Mouse (Mus musculus): ENCODE data around the gene Clic1.
"Not testable (repeated sequence)": the region's sequence is repeated elsewhere in the genome, so short reads cannot be mapped to it uniquely, and the experiment has no call there.

Gene Clic1

DNA sequence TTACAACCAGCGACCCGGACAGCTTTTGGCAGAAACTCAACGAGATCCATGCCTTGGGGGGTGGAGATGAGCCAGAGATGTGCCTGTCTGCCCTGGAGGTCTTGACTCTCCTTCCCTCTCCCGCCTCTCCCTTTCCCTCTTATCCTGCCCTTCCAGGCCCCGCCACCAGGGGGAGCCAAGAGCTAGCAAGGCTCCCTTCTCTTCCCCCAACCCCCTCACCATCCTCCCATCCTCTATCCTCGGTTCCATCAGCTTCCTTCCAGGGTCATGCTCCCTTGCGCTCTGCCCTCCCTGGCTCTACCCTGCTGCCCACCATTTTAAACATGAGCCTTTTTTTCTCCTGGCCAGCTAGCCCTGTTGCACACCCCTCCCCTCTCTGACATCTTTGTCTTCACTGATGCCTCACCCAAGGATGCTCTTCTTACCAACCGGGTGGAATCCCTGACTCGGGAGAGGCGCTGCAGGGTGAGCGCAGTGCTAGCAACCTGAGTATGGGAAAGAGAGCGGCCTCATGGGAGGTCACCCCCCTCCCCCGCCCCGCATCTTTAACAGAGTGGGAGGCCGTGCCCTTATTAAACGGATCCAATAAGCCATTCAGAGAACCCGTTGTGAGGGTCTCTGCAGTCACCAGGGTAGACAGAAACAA lies 28.5 kb upstream of the Clic1 start:
- DNase-seq (ENCODE audit: low spot score in 2 of 2), result peak; percentile 85 to 86

DNA sequence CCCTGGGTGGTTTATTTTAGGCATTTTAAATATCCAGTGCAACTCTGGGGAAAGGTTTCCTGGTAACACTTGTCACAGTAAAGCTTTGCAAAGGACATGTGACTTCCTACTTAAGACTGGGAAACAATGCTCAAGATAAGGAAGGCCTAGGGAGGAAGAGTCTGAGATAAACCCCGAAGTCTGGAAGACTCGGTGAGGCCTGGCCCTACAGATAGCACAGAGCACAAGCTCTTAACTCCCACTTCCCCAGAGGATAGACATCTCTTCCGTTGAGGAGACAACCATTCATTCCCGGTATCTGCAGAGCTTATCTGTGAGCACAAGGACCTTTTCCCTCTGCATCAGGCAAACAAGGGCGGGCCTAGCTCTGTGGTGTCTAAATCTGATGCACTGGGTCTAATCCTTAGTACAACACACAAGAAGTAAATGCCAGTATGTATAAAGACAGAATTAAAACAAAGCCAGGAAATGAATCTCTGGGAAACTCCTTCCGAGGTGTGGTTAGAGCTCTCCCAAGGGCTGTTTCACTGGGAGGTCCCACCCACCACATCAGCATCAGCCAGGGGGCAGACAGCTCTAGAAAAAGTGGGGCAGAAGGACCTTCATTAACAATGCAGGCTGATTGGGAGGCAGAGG lies 27.8 kb upstream of the Clic1 start:
- peak; percentile 61 to 67 for DNase-seq (ENCODE audit: low spot score in 2 of 2)

DNA sequence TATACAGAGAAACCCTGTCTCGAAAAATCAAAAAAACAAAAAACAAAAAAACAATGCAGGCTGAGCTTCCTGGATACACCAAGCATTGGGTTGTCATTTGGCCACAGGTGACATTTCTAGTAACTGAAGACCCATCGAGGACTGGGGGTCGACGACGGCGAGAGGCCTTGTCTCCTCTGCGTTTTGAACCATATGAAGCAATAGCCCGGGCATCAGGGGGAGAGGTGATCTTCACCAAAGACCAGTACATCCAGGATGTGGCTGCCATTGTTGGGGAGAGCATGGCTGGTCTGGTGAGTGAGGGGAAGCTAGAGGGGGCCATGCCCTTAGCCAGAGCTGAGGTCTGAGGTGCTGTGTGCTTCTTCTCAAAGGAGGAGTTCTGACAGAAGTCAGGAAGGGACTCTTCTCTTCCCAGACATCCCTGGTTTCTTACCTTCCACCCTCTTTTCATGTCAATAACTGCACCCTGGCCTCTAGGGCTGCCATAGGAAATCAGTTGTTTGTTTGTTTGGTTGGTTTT lies 27.2 kb upstream of the Clic1 start:
- no peak for DNase-seq (ENCODE audit: low spot score in 2 of 2)

DNA sequence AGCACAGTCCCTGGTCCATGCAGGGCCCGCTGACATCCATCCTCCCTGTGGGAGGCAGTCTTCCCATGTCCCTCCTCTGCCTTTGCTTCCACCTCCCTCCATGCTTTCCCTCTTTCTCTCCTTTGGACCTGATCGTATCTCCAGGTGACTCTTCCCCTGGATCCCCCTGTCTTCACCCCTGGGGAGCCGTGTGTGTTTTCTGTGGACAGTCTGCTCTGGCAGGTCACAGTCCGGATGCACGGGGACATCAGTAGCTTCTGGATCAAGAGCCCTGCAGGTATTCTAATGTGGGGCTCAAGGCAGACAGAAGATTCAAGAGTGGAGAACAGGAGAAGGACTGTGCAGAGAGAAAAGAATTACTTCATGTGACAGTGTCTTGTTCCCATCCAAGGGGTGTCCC lies 26.5 kb upstream of the Clic1 start:
- DNase-seq (ENCODE audit: low spot score in 2 of 2), result no peak

DNA sequence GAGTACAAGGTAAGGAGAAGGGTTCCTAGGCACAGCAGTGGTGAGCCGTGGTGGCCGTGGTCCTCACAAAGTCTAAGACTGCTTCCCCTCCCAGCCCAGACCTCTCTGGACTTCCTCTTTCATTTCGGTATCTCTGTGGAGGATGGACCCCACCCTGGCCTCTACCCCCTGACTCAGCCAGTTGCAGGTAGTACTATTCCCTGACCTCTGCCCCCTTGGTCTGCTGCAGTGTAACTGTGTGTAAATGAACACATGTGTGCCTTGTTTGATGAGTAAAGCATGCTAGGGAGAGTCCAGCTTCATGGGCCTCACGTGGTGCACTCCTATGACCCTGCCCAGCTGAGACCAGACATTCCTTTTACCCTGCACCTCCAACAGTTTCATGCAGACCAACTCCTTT lies 26.0 kb upstream of the Clic1 start:
- no peak for DNase-seq (ENCODE audit: low spot score in 2 of 2)

DNA sequence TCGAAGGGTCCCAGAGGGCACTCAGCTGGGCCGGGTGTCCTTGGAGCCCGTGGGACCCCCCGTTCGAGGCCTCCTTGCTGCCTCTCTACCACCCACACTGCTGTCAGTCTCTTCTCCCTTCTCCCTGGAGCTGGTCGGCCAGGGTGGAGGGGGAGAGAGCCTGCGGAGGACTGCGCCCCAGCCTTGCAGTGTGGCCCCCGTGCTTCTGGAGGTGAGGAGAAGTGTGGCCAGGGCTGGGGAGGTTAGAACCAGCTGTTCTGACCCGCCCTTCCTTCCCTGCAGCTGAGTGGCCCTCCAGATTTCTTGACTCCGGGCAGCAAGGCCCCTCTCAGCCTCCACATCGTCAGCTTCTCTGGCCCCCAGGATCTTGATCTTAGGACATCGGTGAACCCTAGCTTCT lies 25.5 kb upstream of the Clic1 start:
- DNase-seq (ENCODE audit: low spot score in 2 of 2), result no peak

DNA sequence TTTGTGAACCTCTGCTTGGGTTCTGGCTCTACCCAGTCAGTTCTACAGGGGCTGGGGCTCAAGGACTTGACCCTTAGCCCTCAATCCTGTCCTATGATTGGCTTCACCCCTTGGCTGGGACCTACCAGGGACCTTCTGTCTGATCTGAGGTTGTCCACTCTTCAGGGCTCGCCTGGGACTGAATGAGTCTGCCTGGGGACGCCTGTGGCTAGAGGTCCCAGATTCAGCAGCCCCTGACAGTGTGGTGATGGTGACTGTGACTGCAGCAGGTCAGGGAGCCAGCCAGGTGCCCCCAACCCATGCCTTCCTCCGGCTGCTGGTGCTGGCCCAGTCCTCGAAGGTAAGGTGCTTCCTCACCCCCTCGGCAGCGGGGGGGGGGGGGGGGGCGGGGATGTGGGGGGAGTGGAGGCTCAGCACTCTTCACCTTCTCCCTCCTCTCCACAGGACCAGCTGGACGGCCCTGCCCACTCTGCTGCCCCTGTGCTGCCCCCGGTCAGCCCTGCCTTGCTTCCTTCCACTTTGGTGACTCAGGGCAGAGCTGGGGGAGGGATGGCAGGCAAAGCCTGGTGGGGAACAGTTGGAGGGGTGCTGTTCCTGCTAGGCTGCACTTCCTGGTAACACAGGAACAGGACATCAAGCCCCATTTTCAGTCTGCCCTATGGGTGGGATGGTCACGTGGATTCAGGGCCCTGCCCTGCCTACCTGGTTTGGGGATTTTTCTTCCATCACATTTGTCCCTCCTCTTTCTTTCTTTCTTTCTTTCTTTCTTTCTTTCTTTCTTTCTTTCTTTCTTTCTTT lies 24.9 kb upstream of the Clic1 start:
- no peak for DNase-seq (ENCODE audit: low spot score in 2 of 2)

DNA sequence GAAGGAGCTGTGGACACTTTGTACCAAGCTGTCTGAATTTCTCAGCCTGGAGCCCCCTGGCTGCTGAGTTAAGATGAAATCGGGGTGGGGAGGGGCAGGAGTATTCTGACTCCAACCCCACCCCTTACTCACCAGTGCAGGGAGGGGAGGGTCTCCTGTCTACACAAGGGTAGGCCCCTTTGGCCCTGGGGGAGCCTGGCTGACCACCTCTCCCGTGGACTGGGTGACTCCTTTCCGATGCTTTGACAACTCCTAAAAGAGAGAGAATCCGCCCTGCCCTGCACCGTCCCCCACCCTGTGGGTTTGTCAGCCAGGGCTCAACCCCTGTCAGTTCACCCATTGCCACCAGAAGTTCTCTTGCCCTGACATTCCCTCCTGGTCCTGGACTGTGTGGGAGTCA lies 23.6 kb upstream of the Clic1 start:
- DNase-seq (ENCODE audit: low spot score in 2 of 2), result no peak

DNA sequence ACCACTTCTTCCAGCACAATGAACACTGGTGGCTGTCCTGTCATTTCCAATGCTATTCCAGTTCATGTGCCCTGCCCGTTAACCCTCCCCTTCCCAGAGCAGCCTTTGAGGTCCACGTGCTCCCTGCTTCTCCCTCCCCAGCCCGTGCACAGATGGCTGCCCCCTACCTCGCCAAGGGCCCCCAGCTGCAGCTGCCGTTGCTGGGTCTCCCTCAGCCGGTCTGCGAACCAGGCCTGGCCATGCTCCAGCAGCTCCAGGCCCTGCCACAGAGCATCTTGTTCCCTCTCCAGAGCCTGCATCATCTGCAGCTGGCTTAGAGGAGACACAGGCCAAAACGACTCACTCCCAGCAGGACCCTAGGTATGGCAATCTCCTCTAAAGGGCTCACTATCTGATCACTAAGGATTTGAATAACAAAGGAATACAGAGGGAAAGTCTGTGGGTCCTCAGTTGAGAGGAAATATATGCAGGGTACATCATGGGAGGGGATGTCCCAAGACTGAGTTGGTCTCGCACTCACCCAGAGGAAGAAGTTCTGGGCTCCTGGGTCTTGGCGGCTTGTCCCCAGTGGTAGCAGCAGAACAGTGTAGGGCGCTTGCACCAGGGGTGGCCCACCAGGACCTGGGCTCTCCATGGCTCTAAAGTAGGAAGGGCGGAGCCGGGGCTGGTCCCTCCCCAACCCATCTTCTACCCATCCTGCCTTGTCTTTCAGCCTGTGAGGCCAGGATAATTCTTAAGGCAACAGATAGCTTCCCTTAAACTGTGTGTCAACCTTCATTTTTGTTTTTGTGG lies 22.3 kb upstream of the Clic1 start, which contains the start of gene Sapcd1:
Sapcd1 (minus strand) TSS at position 740 of the 792 bp plus-strand sequence.
- no peak for DNase-seq (ENCODE audit: low spot score in 2 of 2)

DNA sequence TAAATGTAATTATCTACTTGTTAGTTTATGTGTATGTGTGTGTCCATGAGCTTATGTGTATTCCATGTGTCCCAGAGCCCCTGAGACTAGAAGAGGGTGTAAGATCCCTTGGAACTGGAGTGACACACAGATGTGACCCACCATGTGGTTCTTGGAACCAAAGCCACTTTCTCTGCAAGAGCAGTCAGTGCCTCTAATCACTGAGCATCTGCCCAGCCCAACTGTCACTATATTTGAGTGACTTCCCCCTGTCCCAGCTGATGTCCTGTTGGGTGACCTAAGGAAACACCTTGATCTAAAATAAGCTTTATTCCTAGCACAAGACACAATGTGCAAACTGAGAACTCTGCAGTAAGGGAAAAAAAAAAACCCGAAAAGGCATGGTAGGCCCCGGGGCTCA lies 21.5 kb upstream of the Clic1 start:
- DNase-seq (ENCODE audit: low spot score in 2 of 2), result no peak

DNA sequence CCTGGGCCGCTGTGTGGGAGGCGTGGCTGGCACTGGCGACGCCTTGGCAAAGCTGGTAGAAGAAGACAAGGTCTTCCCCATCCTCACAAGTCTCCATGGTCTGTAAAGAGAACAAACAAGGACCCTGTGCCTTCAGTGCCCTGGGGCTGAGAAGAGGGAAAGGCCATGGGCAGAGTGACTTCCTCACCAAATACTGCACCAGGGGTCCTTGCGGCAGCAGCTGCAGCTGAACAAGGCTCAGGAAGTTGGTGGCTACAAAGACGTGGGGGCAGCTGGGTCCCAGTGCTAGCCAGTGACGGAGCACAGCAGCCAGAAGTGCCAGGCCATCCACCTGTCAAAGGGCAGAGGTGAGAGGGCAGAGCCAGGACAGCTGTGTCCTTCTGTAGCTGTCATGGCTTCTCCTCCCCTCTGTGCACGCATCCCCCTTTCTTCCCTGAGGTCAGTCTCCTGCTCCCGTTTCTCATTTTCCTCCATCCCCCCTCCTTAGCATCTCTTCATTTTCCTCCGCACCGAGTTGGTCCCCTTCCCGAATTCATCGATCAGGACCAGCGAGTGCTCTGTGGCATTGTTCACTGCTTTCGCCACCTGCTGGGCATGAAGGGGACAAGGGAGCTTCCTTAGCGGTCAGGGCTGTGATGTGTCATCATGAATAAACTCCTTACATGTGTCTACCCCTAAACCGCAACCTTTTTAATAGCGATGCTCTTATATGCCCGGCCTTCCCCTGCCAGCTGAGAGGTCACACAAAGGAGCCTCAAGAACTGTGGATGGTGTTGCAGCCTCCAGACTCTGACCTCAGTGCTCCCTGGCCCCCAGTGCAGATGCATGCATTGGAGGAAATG lies 19.9 kb upstream of the Clic1 start:
- DNase-seq (ENCODE audit: low spot score in 2 of 2), result no peak

DNA sequence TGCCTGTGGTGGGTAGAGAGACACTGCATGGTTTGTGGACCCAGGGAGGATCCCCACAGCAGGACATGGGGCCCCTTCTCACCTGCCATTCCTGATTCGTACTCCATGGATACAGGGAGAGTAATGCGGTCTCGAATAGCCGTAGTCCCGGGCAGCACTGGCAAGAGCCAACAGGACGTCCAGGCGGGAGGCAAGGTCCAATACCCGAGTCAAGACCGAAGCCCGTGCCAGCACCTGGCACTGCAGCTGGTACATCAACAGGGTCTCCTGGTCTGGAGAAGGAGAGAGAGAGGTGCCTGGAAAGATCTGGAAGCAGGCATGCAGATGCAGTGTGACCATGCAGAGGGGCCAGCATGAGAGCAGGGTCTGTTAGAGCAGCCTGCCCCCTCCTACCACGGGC lies 18.5 kb upstream of the Clic1 start:
- no peak for DNase-seq (ENCODE audit: low spot score in 2 of 2)

DNA sequence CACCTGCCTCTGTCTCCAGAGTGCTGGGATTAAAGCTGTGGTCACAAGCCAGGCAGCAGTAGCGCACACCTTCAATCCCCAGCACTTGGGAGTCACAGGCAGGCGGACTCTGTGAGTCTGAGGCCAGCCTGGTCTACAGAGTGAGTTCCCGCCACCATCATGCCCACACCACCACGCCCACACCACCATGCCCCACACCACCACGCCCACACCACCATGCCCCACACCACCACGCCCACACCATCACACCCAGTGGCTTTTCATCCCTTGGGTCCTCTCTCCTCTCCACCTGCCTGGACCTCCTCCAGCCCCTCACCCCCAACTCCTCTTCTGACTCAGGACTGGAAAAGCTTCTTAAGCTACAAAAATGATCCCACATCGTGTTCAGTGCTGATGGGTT lies 17.9 kb upstream of the Clic1 start:
- no peak for DNase-seq (ENCODE audit: low spot score in 2 of 2)

DNA sequence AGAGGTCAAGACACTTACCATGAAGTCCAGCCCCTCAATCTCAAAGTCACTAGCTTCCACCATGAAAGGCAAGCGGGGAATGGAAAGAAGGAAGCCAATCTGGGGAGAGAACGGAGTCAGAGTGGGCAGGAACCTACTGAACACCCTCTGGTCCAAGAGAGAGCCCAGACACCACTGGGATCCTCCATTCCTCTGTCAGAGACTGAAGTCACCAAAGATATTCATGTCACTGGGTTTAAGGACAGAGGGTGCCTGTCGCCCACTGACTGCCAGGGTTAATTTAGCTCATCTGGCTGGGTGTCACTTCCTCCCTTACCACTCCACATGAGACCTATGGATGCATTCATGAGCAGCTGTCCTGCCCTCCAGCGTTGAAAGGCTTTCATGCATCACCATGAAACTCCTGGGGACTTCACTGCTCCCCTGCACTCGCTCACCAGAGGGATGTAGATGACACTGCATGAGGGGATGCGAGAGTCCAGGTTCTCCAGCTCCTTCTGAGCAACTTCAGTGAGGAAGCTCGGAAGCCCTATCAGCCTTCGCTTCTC lies 17.4 kb upstream of the Clic1 start:
- DNase-seq (ENCODE audit: low spot score in 2 of 2), result no peak

DNA sequence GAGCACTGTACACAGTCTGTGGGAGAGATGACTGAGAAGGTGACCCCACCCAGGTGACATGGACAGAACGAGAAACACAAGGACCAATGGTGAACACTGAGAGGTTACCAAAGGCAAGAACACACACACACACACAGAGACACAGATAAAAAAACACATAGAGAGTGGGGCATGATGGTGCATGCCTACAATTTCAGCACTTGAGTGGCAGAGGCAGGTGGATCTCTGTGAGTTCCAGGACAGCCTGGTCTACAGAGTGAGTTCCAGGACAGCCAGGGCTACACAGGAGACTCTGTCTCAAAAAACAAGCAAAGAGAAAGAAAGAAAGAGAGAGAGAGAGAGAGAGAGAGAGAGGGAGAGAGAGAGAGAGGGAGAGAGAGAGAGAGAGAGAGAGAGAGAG lies 16.1 kb upstream of the Clic1 start:
- DNase-seq (ENCODE audit: low spot score in 2 of 2), result not testable (repeated sequence)

DNA sequence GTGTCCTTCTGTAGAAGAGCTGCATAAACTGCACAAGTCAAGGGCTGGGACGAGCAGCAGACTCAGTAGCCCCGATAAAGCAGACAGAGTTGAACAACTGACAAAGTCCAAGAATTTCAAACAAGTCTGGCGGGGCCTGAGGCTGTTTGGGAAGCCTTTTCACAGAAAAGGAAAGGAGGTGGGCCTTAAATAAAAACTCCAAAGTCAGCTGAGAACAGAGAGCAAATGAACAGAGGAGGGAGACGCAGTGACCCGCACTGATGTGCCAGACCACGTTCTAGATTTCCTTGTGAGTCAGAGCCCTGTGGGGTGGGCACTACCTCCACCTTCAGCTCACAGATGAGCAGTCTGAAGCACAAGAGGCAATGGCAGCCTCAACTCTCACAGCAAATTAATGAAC lies 14.9 kb upstream of the Clic1 start:
- DNase-seq (ENCODE audit: low spot score in 2 of 2), result no peak

DNA sequence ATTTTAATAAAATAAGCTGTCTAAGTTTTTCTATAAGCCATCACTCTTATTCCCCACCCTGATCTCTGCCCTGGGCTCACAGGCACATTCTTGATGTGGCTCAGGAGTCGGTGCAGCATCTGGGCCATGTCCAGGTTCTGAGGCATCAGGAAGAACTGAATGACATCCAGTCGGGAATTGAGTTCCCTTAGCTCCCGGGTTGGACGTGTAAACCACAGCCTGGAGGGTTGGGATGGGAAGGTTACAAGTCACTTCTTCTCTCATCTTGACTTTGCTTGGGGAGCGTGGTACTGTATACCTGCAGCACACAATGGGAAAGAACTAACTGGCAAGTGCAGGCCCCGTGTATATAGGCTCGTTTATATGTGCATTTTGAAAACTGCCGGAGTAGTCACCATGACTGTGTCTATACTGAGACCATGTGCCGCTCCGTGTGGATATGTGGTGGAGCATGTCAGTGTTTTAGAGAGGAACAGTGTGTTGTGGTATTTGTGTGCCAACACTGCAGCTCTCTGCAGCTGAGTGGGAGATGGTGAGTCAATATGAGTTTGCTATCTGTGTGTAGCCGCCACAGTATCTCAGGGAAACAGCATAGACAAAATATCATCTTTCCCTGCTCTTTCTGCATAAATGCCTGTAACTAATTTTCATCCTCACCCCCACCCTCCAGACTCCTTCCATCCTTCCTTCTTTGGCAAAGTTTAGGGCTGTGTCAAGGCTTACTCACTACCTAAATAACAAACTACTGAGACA lies 10.5 kb upstream of the Clic1 start:
- DNase-seq (ENCODE audit: low spot score in 2 of 2), result no peak

DNA sequence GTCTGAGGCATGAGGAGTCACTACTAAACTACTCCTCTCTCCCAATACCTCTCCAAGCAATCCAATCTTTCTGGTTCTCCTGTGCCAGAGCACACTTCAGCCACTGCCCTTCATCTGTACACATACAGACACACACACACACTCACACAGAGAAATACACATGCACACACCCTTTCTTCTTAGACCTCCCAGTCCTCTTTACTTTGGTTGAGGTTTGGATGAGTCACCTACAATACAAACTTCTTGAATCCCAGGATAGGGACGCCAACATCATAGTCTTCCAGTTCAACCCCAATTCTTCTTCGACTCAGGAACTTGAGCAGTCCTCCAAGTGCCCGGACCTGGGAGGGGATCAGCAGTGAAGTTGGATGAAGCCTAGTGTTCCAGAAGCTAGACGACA lies 6.0 kb upstream of the Clic1 start:
- no peak for DNase-seq (ENCODE audit: low spot score in 2 of 2)

DNA sequence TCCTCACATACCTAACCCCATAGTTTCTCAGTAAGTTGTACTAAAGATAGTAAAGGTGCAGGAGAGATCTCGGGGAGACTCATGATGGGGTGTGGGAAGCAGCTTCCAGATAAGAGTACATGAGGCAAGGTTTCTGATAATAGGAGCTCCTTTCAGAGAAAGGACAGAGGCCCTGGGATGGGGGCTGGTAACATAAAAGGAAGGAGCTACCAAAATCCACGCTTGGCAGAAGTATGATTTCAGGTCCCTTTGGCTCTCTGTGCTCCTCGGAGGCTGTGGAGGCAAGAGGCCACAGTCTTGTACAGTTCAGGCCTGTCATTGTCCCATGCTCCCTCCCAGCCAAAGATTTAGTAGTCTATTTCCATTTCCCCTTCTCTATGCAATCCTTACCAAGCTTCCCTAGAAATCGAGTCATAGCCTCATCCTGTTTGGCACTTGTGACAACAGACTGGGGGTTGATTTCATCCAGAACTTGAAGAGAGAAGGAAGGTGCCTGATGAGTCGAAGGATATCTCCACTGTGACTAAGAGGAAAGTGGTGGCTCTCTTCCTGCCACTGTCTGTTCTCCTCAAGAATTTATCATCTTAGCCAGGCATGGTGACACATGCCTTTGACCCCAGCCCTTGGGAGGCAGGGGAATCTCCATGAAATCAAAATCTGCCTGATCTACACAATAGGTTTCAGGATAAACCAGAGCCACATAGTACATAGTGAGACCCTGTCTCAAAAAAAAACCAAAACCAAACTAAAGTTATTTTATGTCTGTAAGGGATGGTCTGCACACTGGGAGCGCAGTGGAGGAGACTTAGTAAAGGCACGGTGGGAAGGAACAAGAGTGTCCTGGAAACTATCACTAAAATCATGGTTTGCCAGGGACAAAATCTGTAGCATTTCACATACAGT lies 4.6 kb upstream of the Clic1 start:
- DNase-seq (ENCODE audit: low spot score in 2 of 2), result no peak

Data from heart, adult 9 months (tissue).